Mouse (Mus musculus): ENCODE results near the gene Nudt4. TPM values are rescaled to one million over a fixed set of nuclear protein-coding genes. Genes with fewer than 3 reads are reported as not detected.

Gene Nudt4
- polyA plus RNA-seq (2015; fragmentation: Nextera tagmentation; extraction: Ambion mirVana), result 81.1 and 82.2 TPM in 2 replicates

- Histone ChIP-seq H3K4me2 (replicated peaks) (peak within 1 kb of the TSS; percentile 61), H3K27ac (replicated peaks) (peak within 1 kb of the TSS; percentile 92), H3K27me3 (no peaks in the 10 kb centered on the region), H3K36me3 (no peaks in the 10 kb centered on the region), H3K9me3 (replicated peaks) (no peaks in the 10 kb centered on the region), H3K4me1 (peaks cover 35% of the 10 kb centered on the region), H3K4me3 (replicated peaks) (peak within 1 kb of the TSS; percentile 91), H3K9ac (peak within 1 kb of the TSS; percentile 94)
- peak; percentile 91 for ATAC-seq (ENCODE audit: insufficient number of reproducible peaks, low FRiP score, low TSS enrichment, low read depth)
- 2% methylated on average over 60 of the region's 97 CpGs for WGBS
Measured at GRCm38 (mm10) chr10:95563851-95564845, at the start of gene Nudt4. Gene Nudt4 (minus strand): TSS chr10:95564146.

- H3K9ac ChIP-seq, result no peak overlapping the region
- H3K27ac ChIP-seq (replicated peaks), result no peak overlapping the region
- H3K4me1 ChIP-seq, result peaks cover 6% of the 10 kb centered on the region
- H3K4me3 ChIP-seq (replicated peaks), result no peak overlapping the region
- no peak for ATAC-seq (ENCODE audit: insufficient number of reproducible peaks, low FRiP score, low TSS enrichment, low read depth)
- WGBS, result 34% methylated on average over 10 of the region's 10 CpGs
- no peaks in the 10 kb centered on the region for H3K27me3 ChIP-seq
- H3K4me2 ChIP-seq (replicated peaks), result peak overlapping the region; percentile 25
- no peaks in the 10 kb centered on the region for H3K9me3 ChIP-seq (replicated peaks)
- H3K36me3 ChIP-seq, result no peaks in the 10 kb centered on the region
Measured at GRCm38 (mm10) chr10:95611331-95611721, 47.4 kb upstream of the Nudt4 start.

GRCm38 (mm10) chr10:95610666-95611330 is 46.9 kb upstream of the Nudt4 start:
- no peak overlapping the region for H3K9ac ChIP-seq
- peaks cover 6% of the 10 kb centered on the region for H3K4me1 ChIP-seq
- no peak overlapping the region for H3K27ac ChIP-seq (replicated peaks)
- no peak overlapping the region for H3K4me3 ChIP-seq (replicated peaks)
- H3K27me3 ChIP-seq, result no peaks in the 10 kb centered on the region
- ATAC-seq (ENCODE audit: insufficient number of reproducible peaks, low FRiP score, low TSS enrichment, low read depth), result no peak
- H3K9me3 ChIP-seq (replicated peaks), result no peaks in the 10 kb centered on the region
- no peaks in the 10 kb centered on the region for H3K36me3 ChIP-seq
- 30% methylated on average over 16 of the region's 16 CpGs for WGBS
- H3K4me2 ChIP-seq (replicated peaks), result peak overlapping the region; percentile 25

GRCm38 (mm10) chr10:95604979-95605613 is 41.1 kb upstream of the Nudt4 start:
- Histone ChIP-seq H3K27ac (replicated peaks) (no peak overlapping the region), H3K27me3 (no peaks in the 10 kb centered on the region), H3K4me3 (replicated peaks) (no peak overlapping the region), H3K9ac (no peak overlapping the region), H3K36me3 (no peaks in the 10 kb centered on the region), H3K4me2 (replicated peaks) (peak overlapping the region; percentile 17; the same call in 1 of the 2 replicates), H3K9me3 (replicated peaks) (no peaks in the 10 kb centered on the region), H3K4me1 (0 out of 2 replicates have a peak, but pooled peaks cover 4% of the 10 kb centered on the region)
- WGBS, result 48% methylated on average over 22 of the region's 22 CpGs
- no peak for ATAC-seq (ENCODE audit: insufficient number of reproducible peaks, low FRiP score, low TSS enrichment, low read depth)

GRCm38 (mm10) chr10:95600527-95600926 is 36.6 kb upstream of the Nudt4 start:
- WGBS, result 31% methylated on average over 5 of the region's 5 CpGs
- Histone ChIP-seq H3K9ac (no peak overlapping the region), H3K4me1 (0 out of 2 replicates have a peak, but pooled peaks cover 7% of the 10 kb centered on the region), H3K4me2 (replicated peaks) (no peak overlapping the region), H3K4me3 (replicated peaks) (no peak overlapping the region), H3K27me3 (no peaks in the 10 kb centered on the region), H3K9me3 (replicated peaks) (no peaks in the 10 kb centered on the region), H3K27ac (replicated peaks) (0 out of 2 replicates have a peak overlapping the region, but pooled peaks have one; percentile 4), H3K36me3 (no peaks in the 10 kb centered on the region)
- ATAC-seq (ENCODE audit: insufficient number of reproducible peaks, low FRiP score, low TSS enrichment, low read depth), result 0 out of 2 replicates have a peak, but pooled peaks have one; percentile 36

- no peak for ATAC-seq (ENCODE audit: insufficient number of reproducible peaks, low FRiP score, low TSS enrichment, low read depth)
- WGBS, result 65% methylated on average over 7 of the region's 7 CpGs
- H3K9ac ChIP-seq, result no peak overlapping the region
Measured at GRCm38 (mm10) chr10:95599740-95600139, 35.8 kb upstream of the Nudt4 start.

GRCm38 (mm10) chr10:95598056-95598587 is 34.2 kb upstream of the Nudt4 start:
- Histone ChIP-seq H3K9me3 (replicated peaks) (no peaks in the 10 kb centered on the region), H3K4me1 (0 out of 2 replicates have a peak, but pooled peaks cover 2% of the 10 kb centered on the region), H3K36me3 (no peaks in the 10 kb centered on the region), H3K4me3 (replicated peaks) (no peak overlapping the region), H3K9ac (no peak overlapping the region), H3K27ac (replicated peaks) (no peak overlapping the region), H3K27me3 (no peaks in the 10 kb centered on the region), H3K4me2 (replicated peaks) (no peak overlapping the region)
- ATAC-seq (ENCODE audit: insufficient number of reproducible peaks, low FRiP score, low TSS enrichment, low read depth), result no peak
- 81% methylated on average over 15 of the region's 15 CpGs for WGBS

More at GRCm38 (mm10) chr10:95599740-95600139, 35.8 kb upstream of the Nudt4 start:
- H3K4me2 ChIP-seq (replicated peaks), result no peak overlapping the region
- no peak overlapping the region for H3K4me3 ChIP-seq (replicated peaks)
- no peaks in the 10 kb centered on the region for H3K27me3 ChIP-seq
- 0 out of 2 replicates have a peak, but pooled peaks cover 2% of the 10 kb centered on the region for H3K4me1 ChIP-seq
- H3K27ac ChIP-seq (replicated peaks), result no peak overlapping the region
- H3K36me3 ChIP-seq, result no peaks in the 10 kb centered on the region
- H3K9me3 ChIP-seq (replicated peaks), result no peaks in the 10 kb centered on the region

- H3K4me1 ChIP-seq, result 0 out of 2 replicates have a peak, but pooled peaks cover 2% of the 10 kb centered on the region
- ATAC-seq (ENCODE audit: insufficient number of reproducible peaks, low FRiP score, low TSS enrichment, low read depth), result no peak
- H3K36me3 ChIP-seq, result no peaks in the 10 kb centered on the region
- 44% methylated on average over 8 of the region's 8 CpGs for WGBS
- H3K4me3 ChIP-seq (replicated peaks), result no peak overlapping the region
- H3K4me2 ChIP-seq (replicated peaks), result no peak overlapping the region
- H3K9ac ChIP-seq, result no peak overlapping the region
- no peaks in the 10 kb centered on the region for H3K27me3 ChIP-seq
- no peaks in the 10 kb centered on the region for H3K9me3 ChIP-seq (replicated peaks)
- no peak overlapping the region for H3K27ac ChIP-seq (replicated peaks)
Measured at GRCm38 (mm10) chr10:95595852-95596639, 32.1 kb upstream of the Nudt4 start.

GRCm38 (mm10) chr10:95594414-95594813 is 30.5 kb upstream of the Nudt4 start:
- 51% methylated on average over 11 of the region's 11 CpGs for WGBS

GRCm38 (mm10) chr10:95591257-95591656 is 27.3 kb upstream of the Nudt4 start:
- no peaks in the 10 kb centered on the region for H3K9me3 ChIP-seq (replicated peaks)
- H3K4me2 ChIP-seq (replicated peaks), result no peak overlapping the region
- H3K9ac ChIP-seq, result no peak overlapping the region
- no peaks in the 10 kb centered on the region for H3K4me1 ChIP-seq
- ATAC-seq (ENCODE audit: insufficient number of reproducible peaks, low FRiP score, low TSS enrichment, low read depth), result no peak
- 75% methylated on average over 4 of the region's 4 CpGs for WGBS
- no peak overlapping the region for H3K27ac ChIP-seq (replicated peaks)
- no peak overlapping the region for H3K4me3 ChIP-seq (replicated peaks)
- H3K27me3 ChIP-seq, result no peaks in the 10 kb centered on the region
- H3K36me3 ChIP-seq, result no peaks in the 10 kb centered on the region

More at GRCm38 (mm10) chr10:95594414-95594813, 30.5 kb upstream of the Nudt4 start:
- ATAC-seq (ENCODE audit: insufficient number of reproducible peaks, low FRiP score, low TSS enrichment, low read depth), result no peak
- H3K4me2 ChIP-seq (replicated peaks), result no peak overlapping the region
- H3K4me3 ChIP-seq (replicated peaks), result no peak overlapping the region
- H3K9me3 ChIP-seq (replicated peaks), result no peaks in the 10 kb centered on the region
- no peaks in the 10 kb centered on the region for H3K27me3 ChIP-seq
- no peaks in the 10 kb centered on the region for H3K4me1 ChIP-seq
- no peak overlapping the region for H3K9ac ChIP-seq
- H3K36me3 ChIP-seq, result no peaks in the 10 kb centered on the region
- no peak overlapping the region for H3K27ac ChIP-seq (replicated peaks)

Measured in embryonic facial prominence, embryonic 15.5 days (tissue).